Mouse (Mus musculus) bone marrow, adult 2 months (tissue): ENCODE measurements at regions not wholly inside any gene's neighbourhood (a gene's known extent, or its start where the extent isn't known, plus 50 kb on each side); places are given as distances from the start of the nearest gene placed in this dataset.

Experiments
- CTCF ChIP-seq: fragments of 200-500 bp; IDR thresholded peaks from 2 replicates; pipeline ENCODE4 v1.5.1; 2011; ENCODE audit warnings: low read length, control low read depth; ENCODE audit not compliant: control insufficient read depth, insufficient read depth
- POLR2A ChIP-seq: fragments of 200-500 bp; IDR thresholded peaks from 2 replicates; pipeline ENCODE4 v1.6.1; 2011; ENCODE audit warnings: low read depth, mild to moderate bottlenecking, control low read depth, low read length, borderline replicate concordance; ENCODE audit not compliant: control insufficient read depth

DNA sequence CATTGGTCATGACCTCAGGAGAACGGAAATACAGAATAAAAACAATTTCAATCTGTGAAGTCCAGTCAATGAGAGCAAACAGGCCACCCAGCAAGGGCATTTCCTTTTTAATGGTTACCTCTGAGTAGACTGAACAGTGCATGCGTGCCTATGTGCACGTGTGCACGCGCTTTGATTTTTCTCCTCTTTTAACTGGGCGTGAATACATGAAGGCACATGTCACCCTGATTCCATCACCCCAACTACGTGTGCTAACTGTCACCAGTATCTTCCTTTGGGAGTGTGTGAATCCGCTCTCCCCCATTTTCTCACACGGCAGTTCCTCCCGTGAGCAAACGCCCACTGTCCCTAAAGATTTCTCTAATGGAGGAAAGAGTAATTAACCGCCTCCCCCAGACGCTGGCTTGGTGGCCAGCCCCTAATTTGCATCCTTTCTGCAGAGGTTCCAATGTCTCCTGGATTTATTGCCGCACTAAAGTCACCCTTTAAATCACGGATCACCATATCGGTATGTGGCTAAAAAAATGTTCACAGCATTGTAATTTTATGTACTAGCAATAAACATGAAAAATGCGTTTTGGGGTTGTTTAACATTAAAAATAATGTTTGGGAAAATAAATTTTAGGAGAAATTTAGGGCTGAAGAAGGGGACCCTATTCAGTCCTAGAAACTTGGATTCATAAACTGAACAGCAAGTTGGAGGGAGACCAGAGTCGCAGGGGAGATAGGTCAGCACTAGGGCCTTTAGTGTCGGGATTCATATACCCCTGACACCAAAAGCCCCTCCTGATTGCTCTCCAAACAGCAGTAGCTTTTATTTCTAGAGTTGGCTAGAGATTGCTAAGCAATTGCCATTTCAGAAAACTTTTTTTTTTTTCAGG lies 84.6 kb downstream of the Gm11011 start:
- TF ChIP-seq CTCF (no peak), POLR2A (no peak)
